Mouse (Mus musculus) forebrain, embryonic 11.5 days (tissue): ENCODE measurements at regions not wholly inside any gene's neighbourhood (a gene's known extent, or its start where the extent isn't known, plus 50 kb on each side); places are given as distances from the start of the nearest gene placed in this dataset.

Source experiments
- ATAC-seq: fragments of 200-750 bp; cut with Nextera tagmentation; replicated peaks from 2 replicates; pipeline ENCODE4 v1.8.0; 2017; ENCODE audit warnings: moderate TSS enrichment; ENCODE audit not compliant: low FRiP score
- DNase-seq: peaks from one replicate; pipeline ENCODE4 v3.0.0-alpha.2; 2017; ENCODE audit warnings: low spot score
- H3K27ac ChIP-seq: fragments of 300-500 bp; sonication (generic); 2 replicates; pipeline ENCODE4 v1.5.1; 2014; ENCODE audit warnings: low read depth, low read length
- H3K27me3 ChIP-seq: fragments of 300-500 bp; sonication (generic); 2 replicates; pipeline ENCODE4 v1.6.1; 2014; ENCODE audit warnings: mild to moderate bottlenecking, low read length, mixed read lengths; ENCODE audit not compliant: control insufficient read depth, insufficient read depth
- H3K36me3 ChIP-seq: fragments of 300-500 bp; sonication (generic); 2 replicates; pipeline ENCODE4 v1.6.1; 2014; ENCODE audit warnings: mild to moderate bottlenecking, low read length, moderate library complexity, mixed read lengths; ENCODE audit not compliant: control insufficient read depth, insufficient read depth
- H3K4me1 ChIP-seq: fragments of 300-500 bp; sonication (generic); replicated peaks from 2 replicates; pipeline ENCODE4 v1.6.1; 2014; ENCODE audit warnings: low read length, mixed read lengths; ENCODE audit not compliant: control insufficient read depth, insufficient read depth
- H3K4me2 ChIP-seq: fragments of 300-500 bp; sonication (generic); 2 replicates; pipeline ENCODE4 v1.6.1; 2014; ENCODE audit warnings: low read depth, mild to moderate bottlenecking, low read length, moderate library complexity, mixed read lengths; ENCODE audit not compliant: severe bottlenecking
- H3K4me3 ChIP-seq: fragments of 300-500 bp; sonication (generic); 2 replicates; pipeline ENCODE4 v1.5.1; 2014; ENCODE audit warnings: low read depth, low read length
- H3K9ac ChIP-seq: fragments of 300-500 bp; sonication (generic); 2 replicates; pipeline ENCODE4 v1.6.1; 2014; ENCODE audit warnings: low read length
- H3K9me3 ChIP-seq: fragments of 300-500 bp; sonication (generic); 2 replicates; pipeline ENCODE4 v1.6.1; 2016; ENCODE audit warnings: low read length, mixed read lengths; ENCODE audit not compliant: control insufficient read depth
- WGBS: fragments of 180-500 bp; shearing (Covaris S2); extraction: QIAGEN DNeasy Blood & Tissue Kit; methylation state at CpG from one replicate; pipeline ENCODE4 v1.1.7; 2014; 5-methylcytosine and 5-hydroxymethylcytosine counted together

DNA sequence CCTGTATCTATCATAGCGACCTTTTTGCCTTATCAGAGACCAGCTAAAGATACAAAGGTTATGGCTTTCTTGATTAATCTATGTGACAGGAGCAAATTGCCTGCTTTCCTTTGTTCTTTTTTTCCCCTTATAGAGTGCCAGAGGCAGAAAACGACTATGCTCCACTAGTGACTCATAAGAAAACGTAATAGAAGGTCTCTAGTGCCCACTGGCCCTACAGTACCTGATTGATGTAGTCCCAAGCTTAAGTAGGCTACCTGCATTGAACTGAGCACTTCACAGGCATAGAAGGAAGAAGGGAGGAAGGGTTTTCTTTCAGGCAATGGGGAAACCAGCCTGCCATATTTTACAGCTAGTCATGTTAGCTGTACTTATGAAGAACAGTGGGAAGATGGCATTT is 116.0 kb upstream of the Tusc1 start:
- Histone ChIP-seq H3K27ac (no peak overlapping the region), H3K4me1 (no peaks in the 10 kb centered on the region), H3K9ac (no peak overlapping the region), H3K4me3 (no peak overlapping the region), H3K36me3 (no peaks in the 10 kb centered on the region), H3K27me3 (no peaks in the 10 kb centered on the region), H3K9me3 (no peaks in the 10 kb centered on the region), H3K4me2 (no peak overlapping the region)
- ATAC-seq: no peak
- 67% methylated on average over 3 of the region's 3 CpGs for WGBS
- DNase-seq: no peak

DNA sequence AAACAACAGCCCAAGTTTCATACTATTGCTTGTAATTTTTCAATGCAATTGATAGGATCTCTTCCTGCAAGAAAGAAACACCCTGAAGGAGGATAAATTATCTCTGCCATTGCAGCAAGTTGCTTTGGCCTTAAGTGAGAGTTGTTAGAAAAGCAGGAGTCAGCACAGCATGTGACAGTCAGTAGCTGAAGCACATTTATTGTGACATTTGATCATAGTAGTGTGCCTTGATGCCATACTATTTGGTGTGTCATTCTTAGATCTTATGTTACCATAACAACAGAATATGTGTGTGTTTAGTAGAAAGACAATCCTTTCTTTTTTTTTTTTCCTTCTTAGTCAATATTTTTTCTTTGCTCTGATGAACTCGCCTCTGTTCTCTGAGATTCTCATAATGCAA is 115.5 kb upstream of the Tusc1 start:
- ATAC-seq (no peak), DNase-seq (no peak)
- Histone ChIP-seq H3K36me3 (no peaks in the 10 kb centered on the region), H3K4me3 (no peak overlapping the region), H3K4me2 (no peak overlapping the region), H3K9me3 (no peaks in the 10 kb centered on the region), H3K27ac (no peak overlapping the region), H3K4me1 (no peaks in the 10 kb centered on the region), H3K27me3 (no peaks in the 10 kb centered on the region), H3K9ac (no peak overlapping the region)
- 80% methylated on average over 1 of the region's 1 CpGs for whole genome bisulfite sequencing

DNA sequence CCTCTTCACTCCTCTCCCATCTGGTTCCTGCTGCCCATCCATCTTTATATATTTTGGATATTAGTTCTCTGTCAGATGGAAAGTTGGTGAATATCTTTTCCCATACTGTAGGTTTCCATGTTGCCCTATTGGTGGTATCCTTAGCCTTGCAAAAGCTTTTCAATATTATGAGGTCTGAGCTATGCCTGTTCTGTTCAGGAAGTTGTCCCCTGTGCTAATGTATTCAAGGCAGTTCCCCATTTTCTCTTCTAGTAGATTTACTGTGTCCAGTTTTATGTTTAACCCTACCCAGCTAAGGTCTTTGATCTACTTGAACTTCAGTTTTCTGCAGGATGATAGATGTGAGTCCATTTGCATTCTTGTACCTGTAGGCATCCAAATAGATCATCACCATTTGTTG is 109.4 kb upstream of the Tusc1 start:
- Histone ChIP-seq H3K27me3 (no peaks in the 10 kb centered on the region), H3K4me1 (no peaks in the 10 kb centered on the region), H3K4me2 (no peak overlapping the region), H3K9ac (no peak overlapping the region), H3K27ac (no peak overlapping the region), H3K4me3 (no peak overlapping the region), H3K9me3 (no peaks in the 10 kb centered on the region), H3K36me3 (no peaks in the 10 kb centered on the region)
- DNase-seq: no peak
- no peak for ATAC-seq

DNA sequence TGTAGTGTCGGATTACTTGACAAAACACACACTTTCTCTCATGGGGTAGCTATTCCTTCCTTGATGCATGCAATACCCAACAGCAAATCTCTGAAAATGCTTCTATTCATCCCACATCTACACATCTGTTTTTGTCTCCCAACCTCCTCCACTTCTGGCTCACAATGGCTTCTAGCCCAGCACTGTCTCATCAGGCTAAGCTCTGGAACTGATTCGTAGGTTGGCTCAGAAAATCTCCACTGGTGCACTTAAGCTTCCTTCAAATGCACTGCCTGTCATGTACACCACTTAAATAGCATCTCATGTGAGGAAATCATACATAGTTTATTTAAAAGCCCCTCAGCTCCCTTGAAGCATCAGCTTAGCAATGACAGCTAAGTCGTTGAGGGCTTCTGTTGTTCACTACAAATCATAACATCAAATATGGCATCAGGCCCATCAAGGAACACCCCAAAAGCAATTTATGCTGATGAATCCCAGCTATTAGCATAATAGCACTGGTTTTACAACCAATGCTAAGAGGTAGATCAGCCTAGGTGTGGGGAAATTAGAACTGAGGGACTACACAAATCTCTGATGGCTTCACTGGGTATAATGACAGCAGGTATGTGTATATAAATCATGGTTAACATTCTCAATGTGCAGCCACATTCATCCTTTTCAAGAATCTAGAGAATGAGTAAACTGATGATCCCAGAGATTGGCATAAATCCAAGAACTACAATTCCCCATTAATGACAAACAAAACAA is 103.5 kb upstream of the Tusc1 start:
- DNase-seq (no peak), ATAC-seq (no peak)
- no peak overlapping the region for H3K27ac ChIP-seq

DNA sequence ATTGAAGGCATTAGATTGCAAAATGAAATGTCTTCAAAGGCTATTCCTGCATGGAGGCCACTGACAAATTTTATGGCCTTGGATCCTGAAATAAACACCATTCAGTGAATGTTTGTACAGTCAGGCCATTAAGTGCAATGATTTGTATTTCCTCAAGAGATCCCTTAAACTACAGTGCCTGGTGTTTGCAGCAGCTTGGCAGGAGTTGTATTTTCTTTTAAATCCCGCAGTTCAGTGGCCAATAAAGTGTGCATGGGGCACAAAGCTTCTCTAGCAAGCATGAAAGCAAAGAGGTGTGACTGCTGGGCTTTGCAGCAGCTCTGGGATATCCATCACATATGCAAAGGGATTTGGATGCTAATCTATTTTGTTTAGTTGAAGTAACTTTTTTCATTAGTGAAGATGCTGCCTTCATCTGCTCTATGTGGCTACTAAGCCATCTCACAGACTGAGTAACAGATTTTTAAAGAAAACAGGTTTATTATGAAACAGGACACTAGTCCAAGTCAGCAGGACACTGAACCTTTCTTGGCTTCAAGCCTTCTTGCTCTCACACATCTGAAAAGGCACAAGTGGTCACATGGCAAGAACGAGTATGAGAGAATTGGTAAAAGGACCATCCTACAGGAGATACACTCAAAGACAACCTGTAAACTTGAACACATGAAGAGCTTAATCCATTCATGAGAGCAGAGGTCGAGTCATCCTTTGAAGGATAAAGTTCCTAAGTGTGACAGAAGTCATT is 102.2 kb upstream of the Tusc1 start:
- no peak overlapping the region for H3K9ac ChIP-seq
- H3K27ac ChIP-seq: no peak overlapping the region
- no peaks in the 10 kb centered on the region for H3K9me3 ChIP-seq
- no peak overlapping the region for H3K4me3 ChIP-seq
- WGBS: 53% methylated on average over 3 of the region's 3 CpGs
- ATAC-seq (no peak), DNase-seq (no peak)
- no peaks in the 10 kb centered on the region for H3K36me3 ChIP-seq
- H3K4me1 ChIP-seq: no peaks in the 10 kb centered on the region
- no peaks in the 10 kb centered on the region for H3K27me3 ChIP-seq
- no peak overlapping the region for H3K4me2 ChIP-seq

More for the DNA sequence above, 103.5 kb upstream of the Tusc1 start:
- Histone ChIP-seq H3K27me3 (no peaks in the 10 kb centered on the region), H3K4me2 (no peak overlapping the region), H3K9me3 (no peaks in the 10 kb centered on the region), H3K9ac (no peak overlapping the region), H3K4me3 (no peak overlapping the region), H3K36me3 (no peaks in the 10 kb centered on the region), H3K4me1 (no peaks in the 10 kb centered on the region)
- 76% methylated on average over 3 of the region's 3 CpGs for WGBS

DNA sequence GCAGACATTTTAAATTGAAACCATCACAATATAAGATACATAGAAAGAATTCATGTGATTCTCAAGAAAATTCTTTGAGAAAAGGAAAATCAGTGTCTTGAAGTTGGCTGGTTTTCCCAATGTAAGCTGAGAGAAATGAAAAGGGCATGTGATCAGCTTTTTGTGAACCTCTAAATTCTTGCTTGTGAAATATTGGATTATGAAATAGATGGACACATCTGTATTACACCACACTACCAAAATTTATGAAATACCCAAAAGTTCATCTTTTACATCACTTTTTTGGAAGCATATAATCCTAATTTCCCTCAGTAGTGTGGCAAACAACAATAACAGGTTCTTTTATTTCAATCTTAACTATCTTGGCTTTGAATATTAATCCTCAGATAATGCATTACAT is 77.4 kb upstream of the Tusc1 start:
- DNase-seq (no peak), ATAC-seq (no peak)
- no peak overlapping the region for H3K4me2 ChIP-seq
- no peaks in the 10 kb centered on the region for H3K9me3 ChIP-seq
- no peak overlapping the region for H3K27ac ChIP-seq
- no peak overlapping the region for H3K9ac ChIP-seq
- no peaks in the 10 kb centered on the region for H3K36me3 ChIP-seq
- H3K4me3 ChIP-seq: no peak overlapping the region
- no peaks in the 10 kb centered on the region for H3K4me1 ChIP-seq
- no peaks in the 10 kb centered on the region for H3K27me3 ChIP-seq

DNA sequence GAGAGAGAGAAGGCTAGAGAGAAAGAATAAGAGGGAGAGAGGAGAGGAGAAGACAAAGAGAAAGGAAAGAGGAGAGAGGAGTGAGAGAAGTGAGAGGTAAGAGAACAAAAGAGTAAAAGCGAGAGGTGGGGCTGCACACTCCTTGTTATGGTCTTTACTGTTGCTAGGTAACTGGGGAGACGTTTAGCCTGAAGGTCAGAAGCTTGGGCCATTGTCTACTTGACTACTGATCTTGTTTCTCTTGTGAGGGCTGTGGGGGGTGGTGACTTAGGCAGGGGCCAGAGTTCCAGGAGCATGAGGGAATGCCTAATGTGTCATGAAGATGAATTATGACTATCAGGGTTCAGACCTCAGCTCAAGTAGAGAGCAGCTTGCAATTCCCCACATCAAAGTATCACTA is 71.6 kb upstream of the Tusc1 start:
- no peak for ATAC-seq
- no peaks in the 10 kb centered on the region for H3K27me3 ChIP-seq
- H3K36me3 ChIP-seq: no peaks in the 10 kb centered on the region
- no peak overlapping the region for H3K4me3 ChIP-seq
- H3K9ac ChIP-seq: no peak overlapping the region
- no peaks in the 10 kb centered on the region for H3K9me3 ChIP-seq
- H3K4me2 ChIP-seq: no peak overlapping the region
- no peak overlapping the region for H3K27ac ChIP-seq
- no peaks in the 10 kb centered on the region for H3K4me1 ChIP-seq
- no peak for DNase-seq
- 52% methylated on average over 2 of the region's 2 CpGs for whole genome bisulfite sequencing

DNA sequence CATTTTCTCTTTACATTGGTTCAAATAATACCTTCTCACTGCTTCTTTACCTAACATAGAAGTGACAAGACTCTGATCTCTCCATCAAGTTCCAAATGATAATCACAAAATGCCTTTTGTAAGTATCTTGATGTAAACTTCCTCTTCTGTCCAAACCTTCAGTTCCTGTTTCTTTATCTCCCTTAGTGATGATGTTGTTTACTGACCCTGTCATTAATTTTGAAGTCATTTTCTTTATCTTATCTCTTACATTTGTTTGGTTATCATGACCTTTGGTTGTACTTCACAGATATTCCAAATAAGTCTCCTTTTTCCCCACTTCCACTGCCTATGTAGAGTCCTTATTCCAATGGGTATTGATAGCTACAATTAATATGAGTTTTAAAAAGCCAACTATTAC is 65.3 kb upstream of the Tusc1 start:
- DNase-seq (no peak), ATAC-seq (no peak)
- Histone ChIP-seq H3K27me3 (no peaks in the 10 kb centered on the region), H3K36me3 (no peaks in the 10 kb centered on the region), H3K4me2 (no peak overlapping the region), H3K27ac (no peak overlapping the region), H3K4me1 (no peaks in the 10 kb centered on the region), H3K9me3 (no peaks in the 10 kb centered on the region), H3K4me3 (no peak overlapping the region), H3K9ac (no peak overlapping the region)
